Mouse (Mus musculus) olfactory bulb, adult 2 months (tissue): ENCODE measurements around the gene Glycam1.

Source experiments
- CTCF ChIP-seq: fragments of 200-500 bp; IDR thresholded peaks from 2 replicates; pipeline ENCODE4 v1.5.1; 2012; ENCODE audit warnings: low read depth, mild to moderate bottlenecking, low read length, moderate library complexity; ENCODE audit not compliant: insufficient read depth
- POLR2A ChIP-seq: fragments of 200-500 bp; IDR thresholded peaks from 2 replicates; pipeline ENCODE4 v1.6.1; 2012; ENCODE audit warnings: mild to moderate bottlenecking, low read depth, low read length, moderate library complexity; ENCODE audit not compliant: insufficient read depth

- TF ChIP-seq CTCF (no peak), POLR2A (no peak)
Observed at GRCm38 (mm10) chr15:103523156-103523555, 41.7 kb downstream of the Glycam1 start.
